Mouse (Mus musculus): Measurements from ENCODE around the gene Hist1h2ag. TPM values are rescaled to one million over a fixed set of nuclear protein-coding genes. Genes with fewer than 3 reads are reported as not detected.

Hist1h2ag gene
- polyA plus RNA-seq, 2 experiments, result 18.0 to 35.2 TPM

DNA sequence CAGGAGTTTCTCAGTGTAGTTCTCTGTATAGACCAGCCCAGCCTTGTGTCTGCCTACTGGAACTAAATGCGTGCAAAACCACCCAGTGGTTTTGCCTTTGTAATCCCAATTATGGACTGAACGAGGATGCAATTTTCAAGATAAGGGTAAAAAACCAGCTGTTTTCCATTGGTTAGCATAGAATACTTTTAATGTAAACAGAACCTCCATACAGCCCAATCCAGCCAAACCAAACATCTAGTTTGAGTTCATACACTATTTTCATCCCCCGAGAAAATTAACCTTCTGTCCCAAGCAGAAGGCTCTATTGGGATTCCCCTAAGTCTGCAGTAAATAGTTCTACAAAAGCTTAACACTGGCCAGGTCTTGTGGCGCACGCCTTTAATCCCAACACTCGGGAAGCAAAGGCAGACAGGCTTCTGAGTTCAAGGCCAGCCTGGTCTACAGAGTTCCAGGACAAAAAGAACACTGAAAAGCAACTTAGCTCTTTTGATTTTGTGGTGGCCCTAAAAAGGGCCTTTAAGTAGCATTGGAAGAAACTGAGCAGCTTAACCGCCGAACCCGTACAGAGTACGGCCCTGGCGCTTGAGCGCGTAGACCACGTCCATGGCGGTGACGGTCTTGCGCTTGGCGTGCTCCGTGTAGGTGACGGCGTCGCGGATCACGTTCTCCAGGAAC is 2.1 kb downstream of the Hist1h2ag start:
- Histone ChIP-seq H3K27me3 (ENCODE audit: control insufficient read depth, insufficient read depth, low read length) (no peaks in the 10 kb centered on the region), H3K4me3 (ENCODE audit: insufficient read depth in 1 of 2, low read depth in 2 of 2, low read length in 2 of 2) (peak overlapping the region; percentile 63 to 67), H3K9ac (replicated peaks) (peak overlapping the region; percentile 91), H3K27ac (peak overlapping the region; percentile 100), H3K4me1 (replicated peaks; ENCODE audit: control insufficient read depth in 2 of 2, insufficient read depth in 2 of 2, low read length in 1 of 2) (peaks cover 24 to 37% of the 10 kb centered on the region in 2 experiments), H3K36me3 (replicated peaks; ENCODE audit: control insufficient read depth, insufficient read depth, low read depth) (no peaks in the 10 kb centered on the region), H3K4me2 (ENCODE audit: low read depth) (peak overlapping the region; percentile 72), H3K9me3 (ENCODE audit: control insufficient read depth, low read length) (no peaks in the 10 kb centered on the region)
- peak; percentile 44 for ATAC-seq (ENCODE audit: insufficient read depth)
- under 1% methylated on average over 17 of the region's 24 CpGs for WGBS (ENCODE audit: insufficient replicate concordance)
- TF ChIP-seq EP300 (IDR thresholded peaks at IDR 0.05; ENCODE audit: low read depth), result peak; percentile 30
- no peak for TF ChIP-seq CTCF (IDR thresholded peaks at IDR 0.05; ENCODE audit: low read depth)
- peak in 2 of 3 experiments; percentile 69 to 87 for DNase-seq (ENCODE audit: low read depth in 3 of 3, low spot score in 3 of 3)

- ATAC-seq (ENCODE audit: insufficient read depth) (no peak), DNase-seq (ENCODE audit: low read depth in 3 of 3, low spot score in 3 of 3) (no peak)
- WGBS (ENCODE audit: insufficient replicate concordance), result 4% methylated on average over 2 of the region's 2 CpGs
- H3K36me3 ChIP-seq (replicated peaks; ENCODE audit: control insufficient read depth, insufficient read depth, low read depth), result no peaks in the 10 kb centered on the region
- H3K27ac ChIP-seq, result peak overlapping the region; percentile 100
- H3K4me1 ChIP-seq (replicated peaks; ENCODE audit: control insufficient read depth in 2 of 2, insufficient read depth in 2 of 2, low read length in 1 of 2), result peaks cover 23 to 31% of the 10 kb centered on the region in 2 experiments
- peak overlapping the region; percentile 91 for H3K9ac ChIP-seq (replicated peaks)
- H3K4me3 ChIP-seq (ENCODE audit: insufficient read depth in 1 of 2, low read depth in 2 of 2, low read length in 2 of 2), result peak overlapping the region; percentile 63 to 67
- H3K27me3 ChIP-seq (ENCODE audit: control insufficient read depth, insufficient read depth, low read length), result no peaks in the 10 kb centered on the region
- peak overlapping the region; percentile 72 for H3K4me2 ChIP-seq (ENCODE audit: low read depth)
- no peak for TF ChIP-seq EP300 (IDR thresholded peaks at IDR 0.05; ENCODE audit: low read depth)
- TF ChIP-seq CTCF (IDR thresholded peaks at IDR 0.05; ENCODE audit: low read depth), result no peak
- no peaks in the 10 kb centered on the region for H3K9me3 ChIP-seq (ENCODE audit: control insufficient read depth, low read length)
Observed at GRCm38 (mm10) chr13:22039951-22040463, 2.7 kb downstream of the Hist1h2ag start.

DNA sequence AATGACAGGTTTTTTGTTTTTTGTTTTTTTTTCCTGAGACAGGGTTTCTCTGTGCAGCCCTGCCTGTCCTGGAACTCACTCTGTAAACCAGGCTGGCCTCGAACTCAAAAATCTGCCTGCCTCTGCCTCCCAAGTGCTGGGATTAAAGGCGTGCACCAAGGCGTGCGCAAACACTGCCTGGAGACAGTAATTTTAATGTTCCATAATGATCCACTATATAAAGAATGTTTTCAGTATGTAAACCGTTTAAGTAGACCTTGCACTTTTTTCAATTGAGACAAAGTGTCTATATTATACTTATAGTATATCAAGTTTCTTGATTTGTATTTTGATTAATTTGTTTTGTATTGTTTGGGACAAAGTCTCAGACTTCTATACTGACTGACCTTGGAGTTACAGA is 3.4 kb downstream of the Hist1h2ag start:
- H3K4me2 ChIP-seq (ENCODE audit: low read depth), result peak overlapping the region; percentile 72

DNA sequence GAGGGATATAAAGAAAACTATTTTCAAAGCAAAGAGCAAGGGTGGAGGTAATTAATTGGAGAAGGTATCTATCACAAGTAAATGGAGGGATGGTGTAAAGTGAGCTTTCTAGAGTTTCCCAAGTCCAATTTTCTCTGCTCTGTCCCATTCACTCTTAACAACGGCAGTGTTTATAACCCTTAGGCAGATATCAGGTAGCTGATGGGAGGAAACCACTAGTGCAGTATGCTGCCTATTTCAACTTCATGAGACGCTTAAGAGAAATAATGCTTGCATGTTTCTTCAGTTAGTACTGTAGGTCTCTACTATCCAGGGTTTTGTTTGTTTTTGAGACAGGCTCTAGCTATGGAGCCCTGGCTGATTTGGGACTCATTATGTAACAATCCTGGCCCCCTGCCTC is 5.3 kb downstream of the Hist1h2ag start:
- ATAC-seq (ENCODE audit: insufficient read depth) (no peak), DNase-seq (ENCODE audit: low read depth in 3 of 3, low spot score in 3 of 3) (no peak)
- Histone ChIP-seq H3K9me3 (ENCODE audit: control insufficient read depth, low read length) (no peaks in the 10 kb centered on the region), H3K4me2 (ENCODE audit: low read depth) (peak overlapping the region; percentile 72), H3K36me3 (replicated peaks; ENCODE audit: control insufficient read depth, insufficient read depth, low read depth) (no peaks in the 10 kb centered on the region), H3K27ac (peak overlapping the region; percentile 100), H3K9ac (replicated peaks) (peak overlapping the region; percentile 78), H3K27me3 (ENCODE audit: control insufficient read depth, insufficient read depth, low read length) (no peaks in the 10 kb centered on the region), H3K4me1 (replicated peaks; ENCODE audit: control insufficient read depth in 2 of 2, insufficient read depth in 2 of 2, low read length in 1 of 2) (peaks cover 18 to 34% of the 10 kb centered on the region in 2 experiments), H3K4me3 (ENCODE audit: insufficient read depth in 1 of 2, low read depth in 2 of 2, low read length in 2 of 2) (peak overlapping the region in 1 of 2 experiments; percentile 42; a peak in 3 of 4 replicates)
- WGBS (ENCODE audit: insufficient replicate concordance), result 38% methylated on average over 2 of the region's 2 CpGs
- TF ChIP-seq CTCF (IDR thresholded peaks at IDR 0.05; ENCODE audit: low read depth), result no peak
- no peak for TF ChIP-seq EP300 (IDR thresholded peaks at IDR 0.05; ENCODE audit: low read depth)

More for the DNA sequence above, 3.4 kb downstream of the Hist1h2ag start:
- Histone ChIP-seq H3K9me3 (ENCODE audit: control insufficient read depth, low read length) (no peaks in the 10 kb centered on the region), H3K36me3 (replicated peaks; ENCODE audit: control insufficient read depth, insufficient read depth, low read depth) (no peaks in the 10 kb centered on the region), H3K27ac (peak overlapping the region; percentile 100), H3K9ac (replicated peaks) (peak overlapping the region; percentile 91), H3K27me3 (ENCODE audit: control insufficient read depth, insufficient read depth, low read length) (no peaks in the 10 kb centered on the region), H3K4me3 (ENCODE audit: insufficient read depth in 1 of 2, low read depth in 2 of 2, low read length in 2 of 2) (peak overlapping the region; percentile 32 to 67; a peak in 3 of 4 replicates), H3K4me1 (replicated peaks; ENCODE audit: control insufficient read depth in 2 of 2, insufficient read depth in 2 of 2, low read length in 1 of 2) (peaks cover 18 to 26% of the 10 kb centered on the region in 2 experiments)
- DNase-seq (ENCODE audit: low read depth in 3 of 3, low spot score in 3 of 3), result no peak
- TF ChIP-seq EP300 (IDR thresholded peaks at IDR 0.05; ENCODE audit: low read depth) (no peak), CTCF (IDR thresholded peaks at IDR 0.05; ENCODE audit: low read depth) (no peak)
- 54% methylated on average over 5 of the region's 5 CpGs for WGBS (ENCODE audit: insufficient replicate concordance)
- no peak for ATAC-seq (ENCODE audit: insufficient read depth)

DNA sequence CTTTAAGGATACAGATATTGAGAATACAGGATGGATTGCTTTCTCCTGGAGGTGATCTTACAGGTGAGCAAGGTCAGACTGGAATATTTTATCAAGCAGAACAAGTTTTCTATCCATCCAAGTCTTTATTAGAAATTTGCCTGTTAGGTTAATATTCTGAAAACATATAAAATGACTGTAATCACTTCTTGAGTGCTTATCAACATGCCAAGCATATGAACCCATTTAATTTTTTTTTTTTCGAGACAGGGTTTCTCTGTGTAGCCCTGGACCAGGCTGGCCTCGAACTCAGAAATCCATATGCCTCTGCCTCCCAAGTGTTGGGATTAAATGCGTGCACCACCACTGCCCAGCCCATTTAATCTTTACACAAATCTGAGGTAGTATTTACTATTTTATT is 5.8 kb downstream of the Hist1h2ag start:
- DNase-seq (ENCODE audit: low read depth in 3 of 3, low spot score in 3 of 3) (no peak), ATAC-seq (ENCODE audit: insufficient read depth) (no peak)
- peaks cover 18 to 31% of the 10 kb centered on the region in 2 experiments for H3K4me1 ChIP-seq (replicated peaks; ENCODE audit: control insufficient read depth in 2 of 2, insufficient read depth in 2 of 2, low read length in 1 of 2)
- peak overlapping the region; percentile 42 to 67 for H3K4me3 ChIP-seq (ENCODE audit: insufficient read depth in 1 of 2, low read depth in 2 of 2, low read length in 2 of 2)
- H3K9me3 ChIP-seq (ENCODE audit: control insufficient read depth, low read length), result no peaks in the 10 kb centered on the region
- no peaks in the 10 kb centered on the region for H3K27me3 ChIP-seq (ENCODE audit: control insufficient read depth, insufficient read depth, low read length)
- no peaks in the 10 kb centered on the region for H3K36me3 ChIP-seq (replicated peaks; ENCODE audit: control insufficient read depth, insufficient read depth, low read depth)
- peak overlapping the region; percentile 72 for H3K4me2 ChIP-seq (ENCODE audit: low read depth)
- TF ChIP-seq EP300 (IDR thresholded peaks at IDR 0.05; ENCODE audit: low read depth), result no peak
- no peak for TF ChIP-seq CTCF (IDR thresholded peaks at IDR 0.05; ENCODE audit: low read depth)
- H3K27ac ChIP-seq, result peak overlapping the region; percentile 100
- peak overlapping the region; percentile 78 for H3K9ac ChIP-seq (replicated peaks)
- WGBS (ENCODE audit: insufficient replicate concordance), result 22% methylated on average over 3 of the region's 3 CpGs
